Mouse (Mus musculus): ENCODE measurements around the gene Pfkp.

- no peak for TF ChIP-seq ZC3H11A (IDR thresholded peaks at IDR 0.05; ENCODE audit: low read depth, low read length)
- no peak for TF ChIP-seq ZNF384 (IDR thresholded peaks at IDR 0.05; ENCODE audit: low read depth, low read length)
- TF ChIP-seq CTCF (IDR thresholded peaks at IDR 0.05 in 2 of 3, conservative IDR thresholded peaks at IDR 0.05 in 1 of 3; ENCODE audit: control insufficient read depth in 1 of 3, insufficient read depth in 1 of 3, low read depth in 2 of 3, low read length in 3 of 3, poor library complexity in 1 of 3, severe bottlenecking in 1 of 3) = no peak
- no peak for TF ChIP-seq MAX (IDR thresholded peaks at IDR 0.05; ENCODE audit: low read length)
- TF ChIP-seq MEF2A (IDR thresholded peaks at IDR 0.05; ENCODE audit: extremely low read depth, insufficient replicate concordance, low read depth, low read length, poor library complexity, severe bottlenecking) = no peak
- no peak for TF ChIP-seq UBTF (IDR thresholded peaks at IDR 0.05; ENCODE audit: borderline replicate concordance, insufficient read depth, low read depth, low read length)
- TF ChIP-seq EP300 (IDR thresholded peaks at IDR 0.05; ENCODE audit: low read depth in 1 of 2, low read length in 2 of 2) = no peak
- TF ChIP-seq E2F4 (IDR thresholded peaks at IDR 0.05; ENCODE audit: borderline replicate concordance, low read depth, low read length) = no peak
- no peak for TF ChIP-seq MYC (IDR thresholded peaks at IDR 0.05; ENCODE audit: low read depth, low read length)
- no peak for TF ChIP-seq POLR2A (IDR thresholded peaks at IDR 0.05; ENCODE audit: control insufficient read depth in 1 of 2, insufficient read depth in 1 of 2, low read depth in 1 of 2, low read length in 2 of 2, poor library complexity in 1 of 2)
- TF ChIP-seq RAD21 (IDR thresholded peaks at IDR 0.05; ENCODE audit: low read depth, low read length) = no peak
- no peak for TF ChIP-seq RCOR1 (IDR thresholded peaks at IDR 0.05; ENCODE audit: low read depth, low read length)
These were observed 18.6 kb downstream of the Pfkp start for GRCm38 (mm10) chr13:6629927-6630326.
